In the genomic region with DNA sequence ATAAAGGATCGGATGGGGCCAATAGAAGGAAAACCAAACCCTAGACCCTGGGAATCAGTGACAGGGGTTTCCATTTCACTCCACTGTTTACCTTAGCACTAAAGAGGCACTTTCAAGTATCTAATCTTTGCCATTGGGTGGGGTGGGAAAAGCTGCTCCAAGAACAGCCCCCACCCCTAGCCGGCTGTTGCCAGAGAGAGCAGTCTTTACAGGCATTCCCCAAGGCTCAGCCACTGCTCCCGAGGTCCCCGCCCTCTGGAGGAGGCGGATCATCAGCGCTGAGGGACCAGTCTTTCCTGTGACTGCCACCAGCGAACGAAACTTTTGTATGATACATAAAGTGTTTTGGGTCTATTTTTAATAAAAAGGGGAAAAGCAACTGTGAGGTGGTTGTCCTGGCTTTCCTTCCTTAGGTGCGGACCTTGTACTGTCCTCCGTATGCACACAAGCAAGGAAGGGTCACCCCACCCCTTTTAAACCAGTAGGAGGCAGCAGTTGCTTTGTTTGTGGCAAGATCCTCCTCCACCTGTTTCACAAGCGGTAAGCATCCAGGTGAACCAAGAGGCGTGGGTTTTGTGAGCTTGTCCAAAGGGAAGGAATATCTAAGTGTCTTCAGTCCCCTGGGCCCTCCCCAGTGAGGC, we compare ENCODE assay signal across 8 mouse cellular contexts. TPM values are rescaled to one million over a fixed set of nuclear protein-coding genes. Genes with fewer than 3 reads are reported as not detected.
DNase-seq lines count a peak whose midpoint lies in the region; ATAC-seq and TF ChIP-seq lines count a peak whose summit lies in the region.

No protein-coding gene starts in this region.

- no peak for TF ChIP-seq POLR2A in liver, adult 2 months (IDR thresholded peaks at IDR 0.05; ENCODE audit: extremely low read depth, insufficient read depth, low read length)

- H3K4me3 ChIP-seq in megakaryocyte, embryonic 14.5 days (replicated peaks) = peak overlapping the region; percentile 84
- no peak overlapping the region for H3K4me3 ChIP-seq in hindbrain, embryonic 14.5 days (replicated peaks; ENCODE audit: low read length)
- 0 out of 2 replicates have a peak overlapping the region, but pooled peaks have one; percentile 1 for H3K4me3 ChIP-seq in liver, adult 2 months (ENCODE audit: insufficient read depth, low read depth, low read length)
- H3K4me3 ChIP-seq in neural tube, embryonic 11.5 days (ENCODE audit: low read depth, low read length) = peak overlapping the region; percentile 15; the same call in 1 of the 2 replicates

- no peak for ATAC-seq in megakaryocyte, adult 5-6 weeks (ENCODE audit: poor library complexity, severe bottlenecking)
- ATAC-seq in hindbrain, embryonic 14.5 days (ENCODE audit: low FRiP score) = no peak
- no peak for ATAC-seq in neural tube, embryonic 11.5 days (ENCODE audit: insufficient read depth, low FRiP score, low TSS enrichment)

- H3K27me3 ChIP-seq in megakaryocyte, embryonic 14.5 days (replicated peaks) = peaks cover 49% of the 10 kb centered on the region
- no peaks in the 10 kb centered on the region for H3K27me3 ChIP-seq in hindbrain, embryonic 14.5 days (ENCODE audit: control insufficient read depth, insufficient read depth, low read length)
- no peaks in the 10 kb centered on the region for H3K27me3 ChIP-seq in liver, adult 2 months (ENCODE audit: control insufficient read depth, insufficient read depth, low read length)
- no peaks in the 10 kb centered on the region for H3K27me3 ChIP-seq in neural tube, embryonic 11.5 days (ENCODE audit: control insufficient read depth, insufficient read depth, low read length)

- H3K27ac ChIP-seq in hindbrain, embryonic 14.5 days = no peak overlapping the region
- H3K27ac ChIP-seq in liver, adult 2 months (replicated peaks; ENCODE audit: insufficient read depth, low read depth, low read length) = 0 out of 2 replicates have a peak overlapping the region, but pooled peaks have one; percentile 3
- H3K27ac ChIP-seq in neural tube, embryonic 11.5 days (ENCODE audit: low read depth, low read length) = 0 out of 2 replicates have a peak overlapping the region, but pooled peaks have one; percentile 44

- H3K9ac ChIP-seq in hindbrain, embryonic 14.5 days = peak overlapping the region; percentile 7; the same call in 1 of the 2 replicates
- peak overlapping the region; percentile 15 for H3K9ac ChIP-seq in liver, adult 2 months (ENCODE audit: low read depth, low read length)
- peak overlapping the region; percentile 36; the same call in 1 of the 2 replicates for H3K9ac ChIP-seq in neural tube, embryonic 11.5 days (ENCODE audit: low read length)

- H3K4me1 ChIP-seq in megakaryocyte, embryonic 14.5 days = peaks cover 100% of the 10 kb centered on the region
- H3K4me1 ChIP-seq in hindbrain, embryonic 14.5 days (replicated peaks; ENCODE audit: control insufficient read depth, insufficient read depth, low read length) = peaks cover 75% of the 10 kb centered on the region
- H3K4me1 ChIP-seq in liver, adult 2 months (ENCODE audit: control insufficient read depth, insufficient read depth, low read length) = peaks cover 14% of the 10 kb centered on the region
- H3K4me1 ChIP-seq in neural tube, embryonic 11.5 days (ENCODE audit: control insufficient read depth, insufficient read depth, low read length) = peaks cover 59% of the 10 kb centered on the region

- peak; percentile 82 for DNase-seq in embryo, embryonic 9.5 days (ENCODE audit: extremely low spot score)
- DNase-seq in hindbrain, embryonic 14.5 days (ENCODE audit: low spot score) = peak; percentile 53
- peak; percentile 81 for DNase-seq in liver, adult 2 months (ENCODE audit: extremely low read depth, low read depth, low spot score)
- peak; percentile 54 for DNase-seq in neural tube, embryonic 11.5 days (ENCODE audit: low spot score)
- no peak for DNase-seq in layer of hippocampus, adult 18-20 months (ENCODE audit: low spot score in 2 of 2)
- DNase-seq in urinary bladder, adult 2 months (ENCODE audit: low spot score) = no peak

- TF ChIP-seq CTCF in liver, adult 2 months (IDR thresholded peaks at IDR 0.05; ENCODE audit: low read depth, low read length) = peak; percentile 66

- no peaks in the 10 kb centered on the region for H3K9me3 ChIP-seq in megakaryocyte, embryonic 14.5 days
- no peaks in the 10 kb centered on the region for H3K9me3 ChIP-seq in hindbrain, embryonic 14.5 days (ENCODE audit: control insufficient read depth, low read length)
- H3K9me3 ChIP-seq in neural tube, embryonic 11.5 days (ENCODE audit: control insufficient read depth, low read length) = no peaks in the 10 kb centered on the region

- peaks cover 10% of the 10 kb centered on the region for H3K36me3 ChIP-seq in megakaryocyte, embryonic 14.5 days (replicated peaks; ENCODE audit: low read length)
- H3K36me3 ChIP-seq in hindbrain, embryonic 14.5 days (replicated peaks; ENCODE audit: control insufficient read depth, insufficient read depth) = 0 out of 2 replicates have a peak, but pooled peaks cover 7% of the 10 kb centered on the region
- H3K36me3 ChIP-seq in liver, adult 2 months (ENCODE audit: control insufficient read depth, insufficient read depth, low read length) = no peaks in the 10 kb centered on the region
- 0 out of 2 replicates have a peak, but pooled peaks cover 3% of the 10 kb centered on the region for H3K36me3 ChIP-seq in neural tube, embryonic 11.5 days (ENCODE audit: control insufficient read depth, insufficient read depth, low read length)

- WGBS in hindbrain, embryonic 14.5 days = 3% methylated on average over 12 of the region's 12 CpGs
- 1% methylated on average over 12 of the region's 12 CpGs for WGBS in liver, adult 2 months
- 1% methylated on average over 12 of the region's 12 CpGs for WGBS in neural tube, embryonic 11.5 days

- H3K4me2 ChIP-seq in hindbrain, embryonic 14.5 days (replicated peaks) = peak overlapping the region; percentile 68
- peak overlapping the region; percentile 31 for H3K4me2 ChIP-seq in neural tube, embryonic 11.5 days (ENCODE audit: low read depth)

- H3K79me2 ChIP-seq in liver, adult 2 months (ENCODE audit: control insufficient read depth, insufficient read depth, low read length) = 0 out of 2 replicates have a peak, but pooled peaks cover 3% of the 10 kb centered on the region

RNA-seq across cellular contexts. Expression of a gene that starts 4.5 kb away (rescaled TPM):
- 2.6 and 2.9 TPM in 2 replicates for polyA plus RNA-seq in megakaryocyte, embryonic 14.5 days (2012; ENCODE audit: insufficient read depth, low replicate concordance)
- 0.16 and 0.82 TPM in 2 replicates for total RNA-seq in megakaryocyte, adult 5-6 weeks (2015)
- total RNA-seq in megakaryocyte, adult 5-6 weeks (2017) = 0.40 and 0.69 TPM in 2 replicates
- polyA plus RNA-seq in hindbrain, embryonic 14.5 days (2014; fragmentation: Nextera tagmentation; extraction: Ambion mirVana) = 12.5 and 13.1 TPM in 2 replicates
- total RNA-seq in liver, adult 2 months (2014; rRNA removed) = not detected in 2 replicates
- polyA plus RNA-seq in liver, adult 2 months (2012; rRNA removed) = 0.05 TPM in 2 replicates
- polyA plus RNA-seq in neural tube, embryonic 11.5 days (2014; fragmentation: Nextera tagmentation; extraction: Ambion mirVana) = 10.5 and 12.9 TPM in 2 replicates
- 10 to 100 TPM; 81.2 to 84.9 TPM for total RNA-seq in layer of hippocampus, adult 18-20 months (2021)
- 17.0 and 17.5 TPM in 2 replicates for polyA plus RNA-seq in urinary bladder, adult 2 months (2012; rRNA removed)

RNA-seq across cellular contexts. Expression of a gene that starts 5.1 kb away (rescaled TPM):
- polyA plus RNA-seq in megakaryocyte, embryonic 14.5 days (2012; ENCODE audit: insufficient read depth, low replicate concordance) = 3.0 TPM in 1 of 2 replicates, not detected in the other
- total RNA-seq in megakaryocyte, adult 5-6 weeks (2015) = not detected in 2 replicates
- not detected in 2 replicates for total RNA-seq in megakaryocyte, adult 5-6 weeks (2017)
- polyA plus RNA-seq in hindbrain, embryonic 14.5 days (2014; fragmentation: Nextera tagmentation; extraction: Ambion mirVana) = 2.9 and 3.4 TPM in 2 replicates
- total RNA-seq in liver, adult 2 months (2014; rRNA removed) = 1.7 and 3.1 TPM in 2 replicates
- polyA plus RNA-seq in liver, adult 2 months (2012; rRNA removed) = 1.9 and 3.0 TPM in 2 replicates
- polyA plus RNA-seq in neural tube, embryonic 11.5 days (2014; fragmentation: Nextera tagmentation; extraction: Ambion mirVana) = 4.5 and 5.1 TPM in 2 replicates
- total RNA-seq in layer of hippocampus, adult 18-20 months (2021) = 1 to 10 TPM; 1.9 to 2.5 TPM
- polyA plus RNA-seq in urinary bladder, adult 2 months (2012; rRNA removed) = 3.1 and 3.2 TPM in 2 replicates

RNA-seq across cellular contexts. Expression of a gene that starts 11.2 kb away (rescaled TPM):
- 0.70 TPM in 1 of 2 replicates, not detected in the other for polyA plus RNA-seq in megakaryocyte, embryonic 14.5 days (2012; ENCODE audit: insufficient read depth, low replicate concordance)
- 33.1 and 34.5 TPM in 2 replicates for total RNA-seq in megakaryocyte, adult 5-6 weeks (2015)
- 33.1 and 36.2 TPM in 2 replicates for total RNA-seq in megakaryocyte, adult 5-6 weeks (2017)
- polyA plus RNA-seq in hindbrain, embryonic 14.5 days (2014; fragmentation: Nextera tagmentation; extraction: Ambion mirVana) = 21.3 and 22.3 TPM in 2 replicates
- 7.9 and 10.9 TPM in 2 replicates for total RNA-seq in liver, adult 2 months (2014; rRNA removed)
- 8.6 and 12.6 TPM in 2 replicates for polyA plus RNA-seq in liver, adult 2 months (2012; rRNA removed)
- 47.2 and 48.5 TPM in 2 replicates for polyA plus RNA-seq in neural tube, embryonic 11.5 days (2014; fragmentation: Nextera tagmentation; extraction: Ambion mirVana)
- 10 to 100 TPM; 10.7 to 11.7 TPM for total RNA-seq in layer of hippocampus, adult 18-20 months (2021)
- 15.4 and 20.7 TPM in 2 replicates for polyA plus RNA-seq in urinary bladder, adult 2 months (2012; rRNA removed)

RNA-seq across cellular contexts. Expression of a gene that starts 23.4 kb away (rescaled TPM):
- polyA plus RNA-seq in megakaryocyte, embryonic 14.5 days (2012; ENCODE audit: insufficient read depth, low replicate concordance) = 14.8 and 20.0 TPM in 2 replicates
- total RNA-seq in megakaryocyte, adult 5-6 weeks (2015) = 39.8 and 42.7 TPM in 2 replicates
- 32.6 and 37.9 TPM in 2 replicates for total RNA-seq in megakaryocyte, adult 5-6 weeks (2017)
- polyA plus RNA-seq in hindbrain, embryonic 14.5 days (2014; fragmentation: Nextera tagmentation; extraction: Ambion mirVana) = 21.9 and 22.5 TPM in 2 replicates
- 21.9 and 25.8 TPM in 2 replicates for total RNA-seq in liver, adult 2 months (2014; rRNA removed)
- polyA plus RNA-seq in liver, adult 2 months (2012; rRNA removed) = 35.6 and 36.1 TPM in 2 replicates
- polyA plus RNA-seq in neural tube, embryonic 11.5 days (2014; fragmentation: Nextera tagmentation; extraction: Ambion mirVana) = 27.4 and 27.6 TPM in 2 replicates
- 10 to 100 TPM; 36.3 to 39.1 TPM for total RNA-seq in layer of hippocampus, adult 18-20 months (2021)
- 41.3 and 46.0 TPM in 2 replicates for polyA plus RNA-seq in urinary bladder, adult 2 months (2012; rRNA removed)

RNA-seq across cellular contexts. Expression of a gene that starts 36.9 kb away (rescaled TPM):
- not detected in 2 replicates for polyA plus RNA-seq in megakaryocyte, embryonic 14.5 days (2012; ENCODE audit: insufficient read depth, low replicate concordance)
- total RNA-seq in megakaryocyte, adult 5-6 weeks (2015) = 1.5 and 2.1 TPM in 2 replicates
- 0.94 and 2.2 TPM in 2 replicates for total RNA-seq in megakaryocyte, adult 5-6 weeks (2017)
- 36.2 and 36.3 TPM in 2 replicates for polyA plus RNA-seq in hindbrain, embryonic 14.5 days (2014; fragmentation: Nextera tagmentation; extraction: Ambion mirVana)
- 298 and 437 TPM in 2 replicates for total RNA-seq in liver, adult 2 months (2014; rRNA removed)
- 979 and 1,033 TPM in 2 replicates for polyA plus RNA-seq in liver, adult 2 months (2012; rRNA removed)
- polyA plus RNA-seq in neural tube, embryonic 11.5 days (2014; fragmentation: Nextera tagmentation; extraction: Ambion mirVana) = 30.9 and 31.9 TPM in 2 replicates
- 1 to 10 TPM; 5.9 to 7.5 TPM for total RNA-seq in layer of hippocampus, adult 18-20 months (2021)
- 711 and 879 TPM in 2 replicates for polyA plus RNA-seq in urinary bladder, adult 2 months (2012; rRNA removed)

Comparison
In these comparisons a context has a peak if more than half of its experiments do, and no peak if none do; other contexts are left out.
1. DNase-seq: peak in embryo, embryonic 9.5 days (single experiment), hindbrain, embryonic 14.5 days (single experiment), liver, adult 2 months (single experiment) and neural tube, embryonic 11.5 days (single experiment); none in layer of hippocampus, adult 18-20 months (0 of 2) and urinary bladder, adult 2 months (single experiment).
2. Peak in every context shown above with its lines, with median percentiles within 50 percentile points of each other: H3K9ac ChIP-seq.